Mouse (Mus musculus): ENCODE data around the gene Nlk. TPM values are rescaled to one million over a fixed set of nuclear protein-coding genes. Genes with fewer than 3 reads are reported as not detected.
"Not testable (repeated sequence)": the region's sequence is repeated elsewhere in the genome, so short reads cannot be mapped to it uniquely, and the experiment has no call there.

Nlk gene
- polyA plus RNA-seq, 1 experiment: 9.8 TPM

DNA sequence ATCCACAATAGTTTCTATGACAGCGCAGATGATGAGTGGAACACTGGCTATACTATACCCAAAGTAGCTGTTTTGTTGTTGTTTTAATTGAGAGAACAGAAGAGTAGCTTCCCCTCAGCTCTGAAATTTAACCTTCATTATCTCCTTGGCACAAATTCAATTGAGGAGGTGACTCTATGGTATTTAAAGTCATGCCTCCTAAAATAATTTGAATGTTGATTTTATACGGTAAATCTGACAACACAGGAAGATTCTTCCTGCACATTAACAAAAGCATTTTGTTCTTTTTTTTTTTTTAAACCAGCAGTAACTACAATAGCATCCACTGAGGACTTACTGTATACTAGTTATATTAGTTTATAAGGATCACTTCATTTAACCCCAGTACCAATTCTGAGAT is 6.0 kb downstream of the Nlk start:
- no peak overlapping the region for H3K4me3 ChIP-seq (ENCODE audit: low read depth, low read length)
- H3K36me3 ChIP-seq (ENCODE audit: control insufficient read depth, insufficient read depth, low read length): no peaks in the 10 kb centered on the region
- 54% methylated on average over 2 of the region's 2 CpGs for WGBS
- TF ChIP-seq POLR2A (IDR thresholded peaks at IDR 0.05; ENCODE audit: low read depth, low read length) (no peak), CTCF (IDR thresholded peaks at IDR 0.05; ENCODE audit: extremely low read depth, insufficient read length, insufficient replicate concordance, low read depth, low read length) (no peak)
- no peak overlapping the region for H3K27ac ChIP-seq (ENCODE audit: insufficient read depth, low read depth, low read length)
- no peaks in the 10 kb centered on the region for H3K27me3 ChIP-seq (ENCODE audit: control insufficient read depth, insufficient read depth, low read length)
- peaks cover 5% of the 10 kb centered on the region for H3K4me1 ChIP-seq (ENCODE audit: control insufficient read depth, insufficient read depth, insufficient read length, low read length)

DNA sequence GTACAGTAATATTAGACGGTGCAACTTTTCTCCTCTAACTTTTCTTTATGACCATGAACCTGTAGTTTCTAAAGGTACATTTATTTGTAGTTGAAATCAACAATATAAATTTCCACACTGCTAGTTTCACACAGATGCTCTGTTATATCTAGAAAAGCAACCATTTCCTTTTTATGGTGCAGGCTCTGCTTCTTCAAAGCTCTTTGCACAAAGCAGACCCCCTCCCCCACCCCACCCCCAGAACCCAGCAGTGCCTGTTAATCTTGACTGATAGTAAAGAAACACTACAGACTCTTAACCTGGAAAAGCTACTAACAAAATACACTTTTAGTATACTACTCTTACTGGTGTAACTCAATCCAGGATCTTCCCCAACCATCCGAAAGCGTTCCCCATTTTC is 6.6 kb downstream of the Nlk start:
- no peak for TF ChIP-seq CTCF (IDR thresholded peaks at IDR 0.05; ENCODE audit: extremely low read depth, insufficient read length, insufficient replicate concordance, low read depth, low read length)
- TF ChIP-seq POLR2A (IDR thresholded peaks at IDR 0.05; ENCODE audit: low read depth, low read length): no peak
- H3K4me1 ChIP-seq (ENCODE audit: control insufficient read depth, insufficient read depth, insufficient read length, low read length): peaks cover 1% of the 10 kb centered on the region; the same call in 1 of the 2 replicates
- no peaks in the 10 kb centered on the region for H3K36me3 ChIP-seq (ENCODE audit: control insufficient read depth, insufficient read depth, low read length)
- H3K4me3 ChIP-seq (ENCODE audit: low read depth, low read length): no peak overlapping the region
- H3K27me3 ChIP-seq (ENCODE audit: control insufficient read depth, insufficient read depth, low read length): no peaks in the 10 kb centered on the region
- 87% methylated on average over 3 of the region's 3 CpGs for WGBS
- no peak overlapping the region for H3K27ac ChIP-seq (ENCODE audit: insufficient read depth, low read depth, low read length)

DNA sequence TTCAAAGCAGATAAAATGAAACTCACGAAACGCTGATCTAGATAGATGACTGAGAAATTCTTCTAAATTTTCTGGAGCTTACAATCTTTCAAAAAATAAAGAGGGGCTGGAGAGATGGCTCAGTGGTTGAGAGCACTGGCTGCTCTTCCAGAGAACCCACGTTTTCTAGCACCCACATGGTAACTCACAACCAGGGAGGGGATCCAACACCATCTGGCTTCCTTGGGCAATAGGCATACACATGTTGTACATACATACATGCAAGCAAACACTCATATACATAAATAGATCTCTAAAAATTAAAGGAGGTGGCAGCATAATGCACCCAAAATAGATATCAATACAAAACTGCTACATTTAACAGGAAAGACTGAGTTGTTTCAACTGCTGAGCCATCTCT is 16.1 kb downstream of the Nlk start:
- no peaks in the 10 kb centered on the region for H3K4me1 ChIP-seq (ENCODE audit: control insufficient read depth, insufficient read depth, insufficient read length, low read length)
- H3K27ac ChIP-seq (ENCODE audit: insufficient read depth, low read depth, low read length): no peak overlapping the region
- WGBS: 90% methylated on average over 3 of the region's 3 CpGs
- TF ChIP-seq CTCF (IDR thresholded peaks at IDR 0.05; ENCODE audit: extremely low read depth, insufficient read length, insufficient replicate concordance, low read depth, low read length) (no peak), POLR2A (IDR thresholded peaks at IDR 0.05; ENCODE audit: low read depth, low read length) (no peak)
- no peaks in the 10 kb centered on the region for H3K27me3 ChIP-seq (ENCODE audit: control insufficient read depth, insufficient read depth, low read length)
- no peak overlapping the region for H3K4me3 ChIP-seq (ENCODE audit: low read depth, low read length)
- no peaks in the 10 kb centered on the region for H3K36me3 ChIP-seq (ENCODE audit: control insufficient read depth, insufficient read depth, low read length)

GRCm38 (mm10) chr11:78678761-78679160 is 18.4 kb downstream of the Nlk start:
- Histone ChIP-seq H3K27me3 (ENCODE audit: control insufficient read depth, insufficient read depth, low read length) (no peaks in the 10 kb centered on the region), H3K4me3 (ENCODE audit: low read depth, low read length) (no peak overlapping the region), H3K4me1 (ENCODE audit: control insufficient read depth, insufficient read depth, insufficient read length, low read length) (no peaks in the 10 kb centered on the region), H3K36me3 (ENCODE audit: control insufficient read depth, insufficient read depth, low read length) (no peaks in the 10 kb centered on the region), H3K27ac (ENCODE audit: insufficient read depth, low read depth, low read length) (no peak overlapping the region)
- 67% methylated on average over 2 of the region's 2 CpGs for WGBS
- TF ChIP-seq POLR2A (IDR thresholded peaks at IDR 0.05; ENCODE audit: low read depth, low read length) (no peak), CTCF (IDR thresholded peaks at IDR 0.05; ENCODE audit: extremely low read depth, insufficient read length, insufficient replicate concordance, low read depth, low read length) (no peak)

DNA sequence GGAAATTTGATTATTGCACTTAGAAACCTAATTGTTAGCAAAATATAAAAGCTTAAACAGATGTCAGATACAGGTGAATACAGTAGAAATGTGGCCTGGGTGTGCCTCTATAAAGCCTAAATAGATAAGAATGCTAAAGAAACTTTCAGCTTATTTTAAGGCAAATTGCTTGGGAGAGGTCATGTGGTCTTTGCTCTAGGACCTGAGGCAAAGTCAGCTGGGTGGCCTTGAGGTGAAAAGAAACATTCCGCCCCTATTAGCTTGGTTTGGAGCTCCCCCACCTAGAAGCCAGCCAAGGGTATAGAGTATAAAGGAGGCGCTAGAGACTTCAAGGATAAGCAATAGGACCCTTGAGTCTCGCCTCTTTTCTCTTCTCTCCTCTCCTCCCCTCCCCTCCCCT is 28.5 kb downstream of the Nlk start:
- Histone ChIP-seq H3K36me3 (ENCODE audit: control insufficient read depth, insufficient read depth, low read length) (no peaks in the 10 kb centered on the region), H3K4me1 (ENCODE audit: control insufficient read depth, insufficient read depth, insufficient read length, low read length) (no peaks in the 10 kb centered on the region), H3K27ac (ENCODE audit: insufficient read depth, low read depth, low read length) (no peak overlapping the region), H3K27me3 (ENCODE audit: control insufficient read depth, insufficient read depth, low read length) (no peaks in the 10 kb centered on the region), H3K4me3 (ENCODE audit: low read depth, low read length) (no peak overlapping the region)
- 85% methylated on average over 3 of the region's 3 CpGs for WGBS
- TF ChIP-seq CTCF (IDR thresholded peaks at IDR 0.05; ENCODE audit: extremely low read depth, insufficient read length, insufficient replicate concordance, low read depth, low read length): no peak

DNA sequence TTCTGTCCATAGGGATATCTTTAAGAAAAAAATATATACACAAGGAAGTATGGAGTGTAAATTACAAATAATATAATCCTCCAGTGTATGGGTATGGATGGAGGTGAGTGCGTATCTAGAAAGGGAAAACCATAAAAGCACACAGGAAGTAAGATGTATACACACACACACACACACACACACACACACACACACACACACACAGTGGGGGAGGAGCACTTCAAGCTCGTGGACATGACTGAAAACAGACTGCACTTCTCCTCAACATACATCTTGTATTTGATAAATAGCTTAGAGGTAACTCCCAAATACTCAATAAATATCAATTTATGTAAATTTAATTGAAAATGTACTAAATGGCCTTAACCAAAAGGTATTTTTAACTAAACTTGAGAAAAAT is 32.3 kb downstream of the Nlk start:
- H3K27me3 ChIP-seq (ENCODE audit: control insufficient read depth, insufficient read depth, low read length): no peaks in the 10 kb centered on the region
- no peak overlapping the region for H3K27ac ChIP-seq (ENCODE audit: insufficient read depth, low read depth, low read length)
- TF ChIP-seq POLR2A (IDR thresholded peaks at IDR 0.05; ENCODE audit: low read depth, low read length) (no peak), CTCF (IDR thresholded peaks at IDR 0.05; ENCODE audit: extremely low read depth, insufficient read length, insufficient replicate concordance, low read depth, low read length) (no peak)
- no peaks in the 10 kb centered on the region for H3K4me1 ChIP-seq (ENCODE audit: control insufficient read depth, insufficient read depth, insufficient read length, low read length)
- H3K36me3 ChIP-seq (ENCODE audit: control insufficient read depth, insufficient read depth, low read length): no peaks in the 10 kb centered on the region
- WGBS: 64% methylated on average over 2 of the region's 2 CpGs
- H3K4me3 ChIP-seq (ENCODE audit: low read depth, low read length): no peak overlapping the region

- H3K27me3 ChIP-seq (ENCODE audit: control insufficient read depth, insufficient read depth, low read length): no peaks in the 10 kb centered on the region
- TF ChIP-seq CTCF (IDR thresholded peaks at IDR 0.05; ENCODE audit: extremely low read depth, insufficient read length, insufficient replicate concordance, low read depth, low read length) (no peak), POLR2A (IDR thresholded peaks at IDR 0.05; ENCODE audit: low read depth, low read length) (no peak)
- H3K4me3 ChIP-seq (ENCODE audit: low read depth, low read length): no peak overlapping the region
- WGBS: 82% methylated on average over 4 of the region's 4 CpGs
- no peak overlapping the region for H3K27ac ChIP-seq (ENCODE audit: insufficient read depth, low read depth, low read length)
- H3K36me3 ChIP-seq (ENCODE audit: control insufficient read depth, insufficient read depth, low read length): no peaks in the 10 kb centered on the region
- H3K4me1 ChIP-seq (ENCODE audit: control insufficient read depth, insufficient read depth, insufficient read length, low read length): no peaks in the 10 kb centered on the region
These were observed 33.3 kb downstream of the Nlk start for GRCm38 (mm10) chr11:78663916-78664315.

DNA sequence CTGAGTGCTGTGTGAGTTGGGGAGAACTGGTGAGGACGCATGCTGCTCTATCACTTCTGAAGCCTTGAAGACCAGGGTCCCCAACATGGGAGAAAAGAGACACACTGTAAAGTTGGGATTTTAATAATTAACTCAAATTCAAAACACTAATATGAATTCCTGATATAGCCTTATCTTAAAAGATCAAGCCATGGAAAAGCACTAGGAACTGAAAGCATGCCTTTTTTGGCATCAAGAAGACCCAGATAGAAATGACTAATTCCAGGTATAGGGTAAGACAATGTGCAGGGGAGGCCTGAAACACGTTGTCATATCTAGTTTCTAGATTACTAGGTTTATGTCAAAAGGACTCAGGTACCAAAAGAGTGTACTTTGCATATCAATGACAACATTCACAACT is 48.0 kb downstream of the Nlk start:
- Histone ChIP-seq H3K4me1 (ENCODE audit: control insufficient read depth, insufficient read depth, insufficient read length, low read length) (no peaks in the 10 kb centered on the region), H3K36me3 (ENCODE audit: control insufficient read depth, insufficient read depth, low read length) (0 out of 2 replicates have a peak, but pooled peaks cover 3% of the 10 kb centered on the region), H3K27ac (ENCODE audit: insufficient read depth, low read depth, low read length) (no peak overlapping the region), H3K4me3 (ENCODE audit: low read depth, low read length) (no peak overlapping the region), H3K27me3 (ENCODE audit: control insufficient read depth, insufficient read depth, low read length) (no peaks in the 10 kb centered on the region)
- 69% methylated on average over 2 of the region's 2 CpGs for WGBS
- TF ChIP-seq CTCF (IDR thresholded peaks at IDR 0.05; ENCODE audit: extremely low read depth, insufficient read length, insufficient replicate concordance, low read depth, low read length) (no peak), POLR2A (IDR thresholded peaks at IDR 0.05; ENCODE audit: low read depth, low read length) (no peak)

DNA sequence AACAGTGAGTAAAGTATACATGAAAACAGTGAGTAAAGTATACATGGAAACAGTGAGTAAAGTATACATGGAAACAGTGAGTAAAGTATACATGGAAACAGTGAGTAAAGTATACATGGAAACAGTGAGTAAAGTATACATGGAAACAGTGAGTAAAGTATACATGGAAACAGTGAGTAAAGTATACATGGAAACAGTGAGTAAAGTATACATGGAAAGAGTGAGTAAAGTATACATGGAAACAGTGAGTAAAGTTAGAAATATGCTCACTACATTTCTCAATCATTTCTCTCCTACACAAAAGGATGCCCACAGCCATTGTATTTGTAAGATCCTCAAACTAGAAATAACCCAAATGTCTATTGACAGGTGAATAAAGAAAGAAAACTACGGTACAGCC is 48.8 kb downstream of the Nlk start:
- 34% methylated on average over 1 of the region's 1 CpGs for WGBS
- H3K27ac ChIP-seq (ENCODE audit: insufficient read depth, low read depth, low read length); H3K4me1 ChIP-seq (ENCODE audit: control insufficient read depth, insufficient read depth, insufficient read length, low read length); H3K4me3 ChIP-seq (ENCODE audit: low read depth, low read length); H3K27me3 ChIP-seq (ENCODE audit: control insufficient read depth, insufficient read depth, low read length); H3K36me3 ChIP-seq (ENCODE audit: control insufficient read depth, insufficient read depth, low read length): not testable (repeated sequence)
